Mouse (Mus musculus): ENCODE results near the gene Ptpn23. TPM values are rescaled to one million over a fixed set of nuclear protein-coding genes. Genes with fewer than 3 reads are reported as not detected.
"Not testable (repeated sequence)": the region's sequence is repeated elsewhere in the genome, so short reads cannot be mapped to it uniquely, and the experiment has no call there.

Gene Ptpn23
- polyA plus RNA-seq, 1 experiment from 2014 or later, result 15.8 TPM

- H3K27me3 ChIP-seq (ENCODE audit: insufficient read depth, low read length), result no peaks in the 10 kb centered on the region
- H3K36me3 ChIP-seq (ENCODE audit: insufficient read depth, low read length), result no peaks in the 10 kb centered on the region
- 90% methylated on average over 12 of the region's 12 CpGs for WGBS
- no peak within 1 kb of the TSS for H3K4me3 ChIP-seq (ENCODE audit: low read length)
- H3K27ac ChIP-seq (ENCODE audit: low read length), result no peak within 1 kb of the TSS
- H3K9me3 ChIP-seq (ENCODE audit: low read length), result no peaks in the 10 kb centered on the region
- no peak within 1 kb of the TSS for H3K9ac ChIP-seq (replicated peaks; ENCODE audit: low read length)
- no peak for ATAC-seq (ENCODE audit: low FRiP score, low TSS enrichment)
- H3K4me1 ChIP-seq (ENCODE audit: insufficient read depth, low read length), result no peaks in the 10 kb centered on the region
- no peak within 1 kb of the TSS for H3K4me2 ChIP-seq (replicated peaks; ENCODE audit: low read depth, low read length)
Observed at GRCm38 (mm10) chr9:110419511-110420112, 11.6 kb upstream of the Ptpn23 start, which contains the start of gene Ngp. Gene Ngp, plus strand, starts transcription at chr9:110419747.

- Histone ChIP-seq H3K27me3 (ENCODE audit: insufficient read depth, low read length) (no peaks in the 10 kb centered on the region), H3K4me2 (replicated peaks; ENCODE audit: low read depth, low read length) (no peak overlapping the region), H3K9ac (replicated peaks; ENCODE audit: low read length) (no peak overlapping the region), H3K9me3 (ENCODE audit: low read length) (no peaks in the 10 kb centered on the region), H3K4me1 (ENCODE audit: insufficient read depth, low read length) (peaks cover 4% of the 10 kb centered on the region; the same call in 1 of the 2 replicates), H3K27ac (ENCODE audit: low read length) (no peak overlapping the region), H3K4me3 (ENCODE audit: low read length) (no peak overlapping the region), H3K36me3 (ENCODE audit: insufficient read depth, low read length) (no peaks in the 10 kb centered on the region)
- 47% methylated on average over 9 of the region's 9 CpGs for WGBS
- ATAC-seq (ENCODE audit: low FRiP score, low TSS enrichment), result no peak
Observed at GRCm38 (mm10) chr9:110413785-110414184, 5.8 kb upstream of the Ptpn23 start.

DNA sequence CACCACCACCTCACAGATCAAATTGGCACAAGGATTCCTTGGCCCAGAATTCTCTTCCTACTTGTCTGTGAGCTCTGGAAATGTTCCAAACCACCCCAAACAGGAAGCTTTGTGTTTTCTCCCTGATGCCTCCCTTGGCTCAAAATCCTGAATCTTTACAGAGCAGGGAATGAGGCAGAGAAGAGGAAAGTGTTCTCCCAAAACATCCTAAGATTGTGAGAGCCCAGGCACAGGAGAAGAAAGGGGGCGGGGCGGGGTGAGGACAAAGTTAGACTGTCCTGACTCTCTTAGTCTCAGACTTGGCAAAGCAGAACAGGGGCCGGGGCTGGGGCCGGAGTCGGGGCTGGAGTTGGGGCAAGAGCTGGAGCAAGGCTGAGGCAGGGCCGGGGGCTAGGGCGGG is 4.9 kb upstream of the Ptpn23 start:
- Histone ChIP-seq H3K9ac (replicated peaks; ENCODE audit: low read length) (no peak overlapping the region), H3K4me3 (ENCODE audit: low read length) (no peak overlapping the region), H3K27ac (ENCODE audit: low read length) (no peak overlapping the region), H3K9me3 (ENCODE audit: low read length) (no peaks in the 10 kb centered on the region), H3K4me2 (replicated peaks; ENCODE audit: low read depth, low read length) (no peak overlapping the region), H3K4me1 (ENCODE audit: insufficient read depth, low read length) (peaks cover 7% of the 10 kb centered on the region; the same call in 1 of the 2 replicates), H3K36me3 (ENCODE audit: insufficient read depth, low read length) (no peaks in the 10 kb centered on the region), H3K27me3 (ENCODE audit: insufficient read depth, low read length) (no peaks in the 10 kb centered on the region)
- WGBS, result 83% methylated on average over 7 of the region's 7 CpGs
- no peak for ATAC-seq (ENCODE audit: low FRiP score, low TSS enrichment)

DNA sequence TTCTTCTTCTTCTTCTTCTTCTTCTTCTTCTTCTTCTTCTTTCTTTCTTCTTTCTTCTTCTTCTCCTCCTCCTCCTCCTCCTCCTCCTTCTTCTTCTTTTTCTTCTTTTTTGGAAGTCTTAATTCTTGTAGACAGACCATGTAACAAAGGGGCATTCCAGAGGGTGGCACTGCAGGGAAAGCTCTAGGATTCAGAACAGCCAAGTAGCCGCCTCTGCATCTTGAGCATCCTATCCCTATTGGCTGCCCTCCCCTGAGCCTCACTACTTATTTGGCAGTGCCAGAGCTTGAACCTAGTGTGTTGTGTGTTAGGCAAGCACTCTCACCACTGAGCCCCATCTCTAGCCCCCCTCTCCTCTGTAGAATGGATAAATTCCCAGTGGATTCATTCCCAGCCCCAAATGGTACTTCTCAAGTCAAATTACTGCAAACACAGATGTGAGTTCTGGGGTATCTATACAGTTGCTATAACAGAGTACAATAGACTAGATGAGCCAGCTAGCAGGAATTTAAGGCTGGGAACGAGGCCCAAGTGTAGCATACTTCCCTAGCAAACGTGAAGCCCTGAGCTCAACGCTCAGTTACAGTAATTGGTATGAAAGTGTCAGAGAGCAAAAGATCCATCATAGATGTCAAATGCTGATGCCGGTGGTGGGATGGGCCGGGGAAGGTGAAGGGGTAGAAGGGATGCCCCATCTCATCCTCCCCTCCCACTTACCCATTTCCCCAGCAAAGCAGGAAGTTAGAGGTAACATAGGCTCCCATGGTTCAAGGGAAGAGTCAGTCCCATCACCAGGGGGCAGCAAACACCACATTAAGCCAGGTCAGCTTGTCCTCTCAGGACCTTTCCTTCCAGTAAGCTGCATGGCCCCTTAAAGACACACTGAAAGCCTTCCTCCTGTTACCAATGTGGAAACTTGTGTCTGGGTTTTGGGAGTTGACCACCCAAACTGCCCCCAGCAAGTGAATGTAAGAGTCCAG is 3.2 kb upstream of the Ptpn23 start:
- no peak overlapping the region for H3K4me2 ChIP-seq (replicated peaks; ENCODE audit: low read depth, low read length)
- peaks cover 14% of the 10 kb centered on the region; the same call in 1 of the 2 replicates for H3K4me1 ChIP-seq (ENCODE audit: insufficient read depth, low read length)
- no peaks in the 10 kb centered on the region for H3K27me3 ChIP-seq (ENCODE audit: insufficient read depth, low read length)
- 39% methylated on average over 6 of the region's 6 CpGs for WGBS
- no peak overlapping the region for H3K4me3 ChIP-seq (ENCODE audit: low read length)
- ATAC-seq (ENCODE audit: low FRiP score, low TSS enrichment), result no peak
- no peaks in the 10 kb centered on the region for H3K36me3 ChIP-seq (ENCODE audit: insufficient read depth, low read length)
- no peaks in the 10 kb centered on the region for H3K9me3 ChIP-seq (ENCODE audit: low read length)
- no peak overlapping the region for H3K9ac ChIP-seq (replicated peaks; ENCODE audit: low read length)
- H3K27ac ChIP-seq (ENCODE audit: low read length), result no peak overlapping the region

DNA sequence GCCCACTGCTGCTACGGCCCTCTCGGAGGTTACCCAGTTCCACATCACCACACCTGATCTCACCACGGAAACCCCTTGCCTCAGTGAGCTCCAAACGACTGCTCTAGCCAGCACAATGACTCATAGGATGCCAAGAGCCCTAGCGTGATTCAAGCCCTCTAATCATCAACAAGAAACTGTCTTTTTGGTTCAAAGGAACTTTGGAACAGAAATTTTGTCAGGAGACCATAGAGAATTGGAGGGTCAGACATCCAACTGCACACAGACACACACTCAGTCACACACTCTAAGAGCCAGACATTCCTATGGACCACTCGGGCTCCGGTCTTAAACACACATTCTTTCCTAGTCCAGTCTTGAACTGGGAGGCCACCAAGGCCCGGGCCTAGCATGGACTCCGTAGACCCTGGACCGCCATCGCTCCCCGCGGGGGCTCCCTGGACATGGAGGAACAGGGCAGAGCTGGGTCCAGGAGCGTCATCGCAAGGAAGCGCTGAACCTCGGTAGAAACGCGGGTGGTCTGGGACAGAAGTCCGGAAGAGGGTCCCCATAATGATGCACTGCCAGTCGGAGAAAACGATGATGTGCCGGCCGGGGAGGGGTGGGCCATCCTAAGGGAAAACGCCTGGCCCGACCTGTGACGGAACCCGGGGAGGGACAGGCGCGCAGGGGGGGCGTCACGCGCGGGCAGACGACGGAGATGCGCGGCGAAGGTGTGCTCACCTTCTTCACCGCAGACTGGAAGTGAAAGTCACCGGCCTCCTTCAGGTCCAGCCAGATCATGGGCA is 508 bp downstream of the Ptpn23 start:
- ATAC-seq (ENCODE audit: low FRiP score, low TSS enrichment), result peak; percentile 50
- H3K36me3 ChIP-seq (ENCODE audit: insufficient read depth, low read length), result peaks cover 6% of the 10 kb centered on the region; the same call in 1 of the 2 replicates
- H3K4me2 ChIP-seq (replicated peaks; ENCODE audit: low read depth, low read length), result peak overlapping the region; percentile 70
- H3K9ac ChIP-seq (replicated peaks; ENCODE audit: low read length), result peak overlapping the region; percentile 76
- H3K4me3 ChIP-seq (ENCODE audit: low read length), result peak overlapping the region; percentile 68
- H3K4me1 ChIP-seq (ENCODE audit: insufficient read depth, low read length), result peaks cover 16% of the 10 kb centered on the region; the same call in 1 of the 2 replicates
- no peaks in the 10 kb centered on the region for H3K9me3 ChIP-seq (ENCODE audit: low read length)
- peak overlapping the region; percentile 74 for H3K27ac ChIP-seq (ENCODE audit: low read length)
- under 1% methylated on average over 41 of the region's 41 CpGs for WGBS
- no peaks in the 10 kb centered on the region for H3K27me3 ChIP-seq (ENCODE audit: insufficient read depth, low read length)

GRCm38 (mm10) chr9:110403240-110403639 is 4.8 kb downstream of the Ptpn23 start:
- not testable (repeated sequence) for H3K9me3 ChIP-seq (ENCODE audit: low read length); H3K36me3 ChIP-seq (ENCODE audit: insufficient read depth, low read length); H3K4me1 ChIP-seq (ENCODE audit: insufficient read depth, low read length); H3K4me3 ChIP-seq (ENCODE audit: low read length); ATAC-seq (ENCODE audit: low FRiP score, low TSS enrichment); H3K27me3 ChIP-seq (ENCODE audit: insufficient read depth, low read length); H3K4me2 ChIP-seq (replicated peaks; ENCODE audit: low read depth, low read length); H3K9ac ChIP-seq (replicated peaks; ENCODE audit: low read length); H3K27ac ChIP-seq (ENCODE audit: low read length)
- WGBS, result 90% methylated on average over 4 of the region's 4 CpGs

DNA sequence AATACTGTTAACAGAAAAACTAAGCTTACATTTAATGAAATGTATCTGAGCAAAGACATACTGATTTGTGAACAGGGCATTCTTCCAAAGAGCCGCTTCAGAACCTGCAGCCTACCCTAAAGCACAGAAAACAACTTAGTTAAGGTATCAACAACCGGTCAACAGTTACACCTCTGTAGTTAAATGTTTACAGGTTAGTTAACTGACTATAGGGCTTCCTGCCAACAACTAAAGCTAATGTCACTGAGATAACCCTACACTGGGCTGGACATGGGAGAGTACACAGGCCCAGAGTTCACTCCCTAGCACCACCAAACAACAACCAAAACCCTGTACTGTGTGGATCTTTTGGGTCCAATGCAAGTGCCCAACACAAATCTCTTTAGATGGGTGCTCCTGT is 5.3 kb downstream of the Ptpn23 start:
- Histone ChIP-seq H3K27ac (ENCODE audit: low read length) (no peak overlapping the region), H3K36me3 (ENCODE audit: insufficient read depth, low read length) (peaks cover 6% of the 10 kb centered on the region; the same call in 1 of the 2 replicates), H3K4me1 (ENCODE audit: insufficient read depth, low read length) (peaks cover 10% of the 10 kb centered on the region; the same call in 1 of the 2 replicates), H3K4me2 (replicated peaks; ENCODE audit: low read depth, low read length) (no peak overlapping the region), H3K9ac (replicated peaks; ENCODE audit: low read length) (no peak overlapping the region), H3K4me3 (ENCODE audit: low read length) (no peak overlapping the region), H3K9me3 (ENCODE audit: low read length) (no peaks in the 10 kb centered on the region), H3K27me3 (ENCODE audit: insufficient read depth, low read length) (no peaks in the 10 kb centered on the region)
- WGBS, result 98% methylated on average over 2 of the region's 2 CpGs
- no peak for ATAC-seq (ENCODE audit: low FRiP score, low TSS enrichment)

GRCm38 (mm10) chr9:110400650-110401049 is 7.4 kb downstream of the Ptpn23 start:
- peak; percentile 63; the same call in 1 of the 2 replicates for ATAC-seq (ENCODE audit: low FRiP score, low TSS enrichment)
- Histone ChIP-seq H3K9me3 (ENCODE audit: low read length) (no peaks in the 10 kb centered on the region), H3K4me2 (replicated peaks; ENCODE audit: low read depth, low read length) (no peak overlapping the region), H3K27me3 (ENCODE audit: insufficient read depth, low read length) (no peaks in the 10 kb centered on the region), H3K36me3 (ENCODE audit: insufficient read depth, low read length) (peaks cover 14% of the 10 kb centered on the region; the same call in 1 of the 2 replicates), H3K27ac (ENCODE audit: low read length) (no peak overlapping the region), H3K4me1 (ENCODE audit: insufficient read depth, low read length) (no peaks in the 10 kb centered on the region), H3K9ac (replicated peaks; ENCODE audit: low read length) (no peak overlapping the region), H3K4me3 (ENCODE audit: low read length) (no peak overlapping the region)
- 68% methylated on average over 5 of the region's 5 CpGs for WGBS

GRCm38 (mm10) chr9:110393295-110393694 is 14.7 kb downstream of the Ptpn23 start:
- Histone ChIP-seq H3K4me3 (ENCODE audit: low read length) (no peak overlapping the region), H3K4me1 (ENCODE audit: insufficient read depth, low read length) (no peaks in the 10 kb centered on the region), H3K9ac (replicated peaks; ENCODE audit: low read length) (no peak overlapping the region), H3K36me3 (ENCODE audit: insufficient read depth, low read length) (peaks cover 61% of the 10 kb centered on the region), H3K27me3 (ENCODE audit: insufficient read depth, low read length) (no peaks in the 10 kb centered on the region), H3K9me3 (ENCODE audit: low read length) (no peaks in the 10 kb centered on the region), H3K4me2 (replicated peaks; ENCODE audit: low read depth, low read length) (no peak overlapping the region), H3K27ac (ENCODE audit: low read length) (no peak overlapping the region)
- 92% methylated on average over 4 of the region's 4 CpGs for WGBS
- ATAC-seq (ENCODE audit: low FRiP score, low TSS enrichment), result no peak
